Mouse (Mus musculus): ENCODE results near the gene Agfg1.

GRCm38 (mm10) chr1:82821846-82822245 is 17.4 kb upstream of the Agfg1 start:
- TF ChIP-seq POLR2A (IDR thresholded peaks at IDR 0.05; ENCODE audit: extremely low read depth, insufficient read depth, low read length) (no peak), CTCF (IDR thresholded peaks at IDR 0.05; ENCODE audit: low read depth, low read length) (no peak)
